Mouse (Mus musculus): ENCODE results near the gene Olfr702. TPM values are rescaled to one million over a fixed set of nuclear protein-coding genes. Genes with fewer than 3 reads are reported as not detected.

The Olfr702 gene
- total RNA-seq (2012; rRNA removed) (not detected in 2 replicates), polyA plus RNA-seq (2012; ENCODE audit: insufficient read depth in 1 of 2, insufficient read length in 2 of 2, low read depth in 1 of 2, low replicate concordance in 2 of 2, missing spikeins in 1 of 2) (not detected)

- H3K27ac ChIP-seq (ENCODE audit: control insufficient read depth, low read depth, low read length) = no peak within 1 kb of the TSS
- H3K79me2 ChIP-seq (ENCODE audit: control insufficient read depth, insufficient read depth, low read length, poor library complexity) = no peaks in the 10 kb centered on the region
- no peaks in the 10 kb centered on the region for H3K4me1 ChIP-seq (ENCODE audit: control insufficient read depth in 1 of 2, insufficient read depth in 2 of 2, low read length in 2 of 2)
- DNase-seq (ENCODE audit: low read depth, low spot score) = no peak
- TF ChIP-seq GABPA (IDR thresholded peaks at IDR 0.05; ENCODE audit: low read depth, low read length) (no peak), MYB (IDR thresholded peaks at IDR 0.05; ENCODE audit: low read depth, low read length) (no peak), POLR2AphosphoS5 (IDR thresholded peaks at IDR 0.05; ENCODE audit: borderline replicate concordance, low read depth, low read length) (no peak), ELF1 (IDR thresholded peaks at IDR 0.05; ENCODE audit: low read depth, low read length) (no peak), MYC (IDR thresholded peaks at IDR 0.05; ENCODE audit: low read depth, low read length) (no peak), CTCF (IDR thresholded peaks at IDR 0.05 in 2 of 3, conservative IDR thresholded peaks at IDR 0.05 in 1 of 3; ENCODE audit: control insufficient read depth in 1 of 3, insufficient read depth in 1 of 3, low read depth in 2 of 3, low read length in 3 of 3, poor library complexity in 1 of 3, severe bottlenecking in 1 of 3) (no peak), POLR2A (IDR thresholded peaks at IDR 0.05; ENCODE audit: control insufficient read depth in 1 of 2, insufficient read depth in 1 of 2, low read depth in 1 of 2, low read length in 2 of 2, poor library complexity in 1 of 2) (no peak), RCOR1 (IDR thresholded peaks at IDR 0.05; ENCODE audit: low read depth, low read length) (no peak), USF2 (IDR thresholded peaks at IDR 0.05; ENCODE audit: borderline replicate concordance in 1 of 2, insufficient read depth in 1 of 2, low read depth in 1 of 2, low read length in 2 of 2) (no peak), MAFK (IDR thresholded peaks at IDR 0.05; ENCODE audit: borderline replicate concordance, low read depth, low read length) (no peak), TCF12 (IDR thresholded peaks at IDR 0.05; ENCODE audit: low read depth, low read length) (no peak)
- H3K9ac ChIP-seq (ENCODE audit: control insufficient read depth, low read depth, low read length, poor library complexity, severe bottlenecking) = no peak within 1 kb of the TSS
- no peaks in the 10 kb centered on the region for H3K27me3 ChIP-seq (ENCODE audit: control insufficient read depth in 1 of 2, insufficient read depth in 2 of 2, low read length in 2 of 2)
- no peak within 1 kb of the TSS for H3K4me3 ChIP-seq (ENCODE audit: control insufficient read depth in 1 of 2, insufficient read depth in 1 of 2, low read depth in 2 of 2, low read length in 2 of 2)
- no peaks in the 10 kb centered on the region for H3K9me3 ChIP-seq (replicated peaks; ENCODE audit: insufficient read depth, low read length)
- H3K36me3 ChIP-seq (ENCODE audit: control insufficient read depth in 1 of 2, insufficient read depth in 2 of 2, low read length in 2 of 2) = no peaks in the 10 kb centered on the region
These were observed at the start of gene Olfr702 for GRCm38 (mm10) chr7:106833793-106834192. Gene Olfr702, minus strand, starts transcription at chr7:106833893.

- DNase-seq (ENCODE audit: low read depth, low spot score) = no peak
- Histone ChIP-seq H3K27ac (ENCODE audit: control insufficient read depth, low read depth, low read length) (no peak within 1 kb of the TSS), H3K4me1 (ENCODE audit: control insufficient read depth in 1 of 2, insufficient read depth in 2 of 2, low read length in 2 of 2) (no peaks in the 10 kb centered on the region), H3K79me2 (ENCODE audit: control insufficient read depth, insufficient read depth, low read length, poor library complexity) (no peaks in the 10 kb centered on the region), H3K36me3 (ENCODE audit: control insufficient read depth in 1 of 2, insufficient read depth in 2 of 2, low read length in 2 of 2) (no peaks in the 10 kb centered on the region), H3K9me3 (replicated peaks; ENCODE audit: insufficient read depth, low read length) (no peaks in the 10 kb centered on the region), H3K27me3 (ENCODE audit: control insufficient read depth in 1 of 2, insufficient read depth in 2 of 2, low read length in 2 of 2) (no peaks in the 10 kb centered on the region), H3K4me3 (ENCODE audit: control insufficient read depth in 1 of 2, insufficient read depth in 1 of 2, low read depth in 2 of 2, low read length in 2 of 2) (no peak within 1 kb of the TSS), H3K9ac (ENCODE audit: control insufficient read depth, low read depth, low read length, poor library complexity, severe bottlenecking) (no peak within 1 kb of the TSS)
- TF ChIP-seq EP300 (IDR thresholded peaks at IDR 0.05; ENCODE audit: low read depth in 1 of 2, low read length in 2 of 2) (no peak), KAT2A (conservative IDR thresholded peaks at IDR 0.05; ENCODE audit: low read depth, low read length) (no peak), ETS1 (IDR thresholded peaks at IDR 0.05; ENCODE audit: low read depth, low read length) (no peak), MAX (IDR thresholded peaks at IDR 0.05; ENCODE audit: low read length) (no peak), TCF12 (IDR thresholded peaks at IDR 0.05; ENCODE audit: low read depth, low read length) (no peak), MAZ (IDR thresholded peaks at IDR 0.05; ENCODE audit: low read depth, low read length) (no peak), CHD1 (IDR thresholded peaks at IDR 0.05; ENCODE audit: low read depth, low read length) (no peak), POLR2AphosphoS5 (IDR thresholded peaks at IDR 0.05; ENCODE audit: borderline replicate concordance, low read depth, low read length) (no peak), SMC3 (IDR thresholded peaks at IDR 0.05; ENCODE audit: low read depth, low read length) (no peak), ZC3H11A (IDR thresholded peaks at IDR 0.05; ENCODE audit: low read depth, low read length) (no peak)
These were observed 43.1 kb upstream of the Olfr702 start, which contains the start of gene Olfr705 for GRCm38 (mm10) chr7:106876791-106877190. Gene Olfr705, minus strand, starts transcription at chr7:106876891.

All from MEL (cell line).